Mouse (Mus musculus): ENCODE results near the gene Hace1. TPM values are rescaled to one million over a fixed set of nuclear protein-coding genes. Genes with fewer than 3 reads are reported as not detected.
"Not testable (repeated sequence)": the region's sequence is repeated elsewhere in the genome, so short reads cannot be mapped to it uniquely, and the experiment has no call there.

Hace1 gene
- total RNA-seq (2021), result 1 to 10 TPM; 2.5 to 3.2 TPM
- long read RNA-seq, experiment 1, partial matches to known transcripts, result 1 of 2 reads
- long read RNA-seq, experiment 1, other reads (novel, unspliced or antisense), result 1 of 2 reads
- long read RNA-seq, experiment 2, partial matches to known transcripts, result 0 of 4 reads
- long read RNA-seq, experiment 2, other reads (novel, unspliced or antisense), result 1 of 4 reads

GRCm38 (mm10) chr10:45577731-45578297, at the start of gene Hace1:
Hace1 (plus strand) TSS chr10:45577829.
- peak; percentile 71 for DNase-seq

- not testable (repeated sequence) for DNase-seq
Observed at GRCm38 (mm10) chr10:45537334-45537733, 40.3 kb upstream of the Hace1 start.

- no peak for DNase-seq
Observed at GRCm38 (mm10) chr10:45542726-45543125, 34.9 kb upstream of the Hace1 start.

GRCm38 (mm10) chr10:45546799-45547198, 30.8 kb upstream of the Hace1 start:
- DNase-seq, result no peak

- DNase-seq, result no peak
Observed at GRCm38 (mm10) chr10:45578298-45578821, 731 bp downstream of the Hace1 start.

- DNase-seq, result no peak
Observed at GRCm38 (mm10) chr10:45583310-45583709, 5.7 kb downstream of the Hace1 start.

- DNase-seq, result no peak
Observed at GRCm38 (mm10) chr10:45583829-45584228, 6.2 kb downstream of the Hace1 start.

- no peak for DNase-seq
Observed at GRCm38 (mm10) chr10:45584311-45585102, 6.9 kb downstream of the Hace1 start.

GRCm38 (mm10) chr10:45605853-45606252, 28.2 kb downstream of the Hace1 start:
- DNase-seq, result no peak

GRCm38 (mm10) chr10:45610727-45611126, 33.1 kb downstream of the Hace1 start:
- no peak for DNase-seq

- no peak for DNase-seq
Observed at GRCm38 (mm10) chr10:45616012-45616411, 38.4 kb downstream of the Hace1 start.

GRCm38 (mm10) chr10:45619039-45619438, 41.4 kb downstream of the Hace1 start:
- no peak for DNase-seq

GRCm38 (mm10) chr10:45631995-45632394, 54.4 kb downstream of the Hace1 start:
- no peak for DNase-seq

- DNase-seq, result peak; percentile 9
Observed at GRCm38 (mm10) chr10:45632641-45633040, 55.0 kb downstream of the Hace1 start.

GRCm38 (mm10) chr10:45635201-45635600, 57.6 kb downstream of the Hace1 start:
- no peak for DNase-seq

GRCm38 (mm10) chr10:45639762-45640161, 62.1 kb downstream of the Hace1 start:
- DNase-seq, result no peak

- no peak for DNase-seq
Observed at GRCm38 (mm10) chr10:45654026-45654425, 76.4 kb downstream of the Hace1 start.

GRCm38 (mm10) chr10:45662015-45662414, 84.4 kb downstream of the Hace1 start:
- no peak for DNase-seq

GRCm38 (mm10) chr10:45668266-45668665, 90.6 kb downstream of the Hace1 start:
- DNase-seq, result no peak

GRCm38 (mm10) chr10:45676796-45677195, 99.2 kb downstream of the Hace1 start:
- DNase-seq, result no peak

- DNase-seq, result no peak
Observed at GRCm38 (mm10) chr10:45686191-45686590, 108.6 kb downstream of the Hace1 start.

GRCm38 (mm10) chr10:45694931-45695330, 117.3 kb downstream of the Hace1 start:
- no peak for DNase-seq

- no peak for DNase-seq
Observed at GRCm38 (mm10) chr10:45695522-45695921, 117.9 kb downstream of the Hace1 start.

Data from gastrocnemius, postnatal 25 days (tissue).